Mouse (Mus musculus) heart, postnatal 0 days (tissue): ENCODE measurements at regions not wholly inside any gene's neighbourhood (a gene's known extent, or its start where the extent isn't known, plus 50 kb on each side); places are given as distances from the start of the nearest gene placed in this dataset.

Experiments
- ATAC-seq: fragments of 200-750 bp; cut with Nextera tagmentation; 2 replicates; pipeline ENCODE4 v1.8.0; 2017; ENCODE audit warnings: low read depth, moderate number of reproducible peaks, moderate library complexity; ENCODE audit not compliant: insufficient read depth
- DNase-seq: peaks from one replicate; pipeline ENCODE4 v3.0.0-alpha.2; 2016; ENCODE audit warnings: low spot score
- H3K27ac ChIP-seq: fragments of 300-500 bp; sonication (generic); 2 replicates; pipeline ENCODE4 v1.5.1; 2014; ENCODE audit warnings: low read depth, mild to moderate bottlenecking
- H3K27me3 ChIP-seq: fragments of 300-500 bp; sonication (generic); 2 replicates; pipeline ENCODE4 v1.6.1; 2014; ENCODE audit warnings: low read length, mixed read lengths; ENCODE audit not compliant: control insufficient read depth, insufficient read depth
- H3K36me3 ChIP-seq: fragments of 300-500 bp; sonication (generic); replicated peaks from 2 replicates; pipeline ENCODE4 v1.6.1; 2014; ENCODE audit warnings: low read length, mixed read lengths; ENCODE audit not compliant: control insufficient read depth, insufficient read depth
- H3K4me1 ChIP-seq: fragments of 300-500 bp; sonication (generic); 2 replicates; pipeline ENCODE4 v1.6.1; 2014; ENCODE audit warnings: antibody characterized with exemption; ENCODE audit not compliant: control insufficient read depth, insufficient read depth
- H3K4me2 ChIP-seq: fragments of 300-500 bp; sonication (generic); 2 replicates; pipeline ENCODE4 v1.6.1; 2014; ENCODE audit warnings: low read depth, mild to moderate bottlenecking, low read length, moderate library complexity
- H3K4me3 ChIP-seq: fragments of 300-500 bp; sonication (generic); 2 replicates; pipeline ENCODE4 v1.5.1; 2014; ENCODE audit warnings: low read depth, low read length
- H3K9ac ChIP-seq: fragments of 300-500 bp; sonication (generic); replicated peaks from 2 replicates; pipeline ENCODE4 v1.6.1; 2014; ENCODE audit warnings: low read depth, low read length, mixed read lengths
- H3K9me3 ChIP-seq: fragments of 300-500 bp; sonication (generic); replicated peaks from 2 replicates; pipeline ENCODE4 v1.6.1; 2016; ENCODE audit warnings: low read length; ENCODE audit not compliant: control insufficient read depth
- CTCF ChIP-seq: IDR thresholded peaks from 2 replicates; pipeline ENCODE4 v1.5.1; 2016; ENCODE audit warnings: antibody characterized with exemption, control low read depth, low read depth
- EP300 ChIP-seq: IDR thresholded peaks from 2 replicates; pipeline ENCODE4 v1.6.1; 2016; ENCODE audit warnings: antibody characterized with exemption, low read depth
- WGBS: fragments of 180-500 bp; shearing (Covaris S2); extraction: QIAGEN DNeasy Blood & Tissue Kit; methylation state at CpG from one replicate; pipeline ENCODE4 v1.1.7; 2014; 5-methylcytosine and 5-hydroxymethylcytosine counted together

DNA sequence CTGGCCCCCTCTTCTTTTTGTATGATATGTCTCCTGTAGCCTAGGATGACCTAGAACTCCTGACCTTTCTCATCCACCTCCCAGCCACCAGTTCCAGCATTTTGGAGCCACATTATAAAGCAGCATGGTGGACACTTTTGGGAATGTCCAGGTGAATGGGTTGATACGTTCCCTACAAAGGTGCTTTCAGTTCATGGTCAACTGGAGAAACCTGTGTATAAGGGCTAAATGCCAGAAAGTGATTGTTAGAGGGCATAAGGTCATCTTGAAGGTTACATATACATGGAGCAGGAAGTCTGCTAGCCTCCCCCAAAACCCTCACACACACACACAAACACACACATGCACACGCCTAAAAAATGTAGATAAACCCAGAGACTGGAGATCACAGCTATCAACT lies 86.1 kb upstream of the Tbx3 start:
- Histone ChIP-seq H3K4me1 (peaks cover 6% of the 10 kb centered on the region; the same call in 1 of the 2 replicates), H3K4me2 (no peak overlapping the region), H3K9me3 (no peaks in the 10 kb centered on the region), H3K27me3 (no peaks in the 10 kb centered on the region), H3K9ac (no peak overlapping the region), H3K36me3 (no peaks in the 10 kb centered on the region), H3K4me3 (no peak overlapping the region), H3K27ac (no peak overlapping the region)
- DNase-seq (no peak), ATAC-seq (no peak)
- TF ChIP-seq EP300 (no peak), CTCF (no peak)
- WGBS, result 70% methylated on average over 2 of the region's 2 CpGs

DNA sequence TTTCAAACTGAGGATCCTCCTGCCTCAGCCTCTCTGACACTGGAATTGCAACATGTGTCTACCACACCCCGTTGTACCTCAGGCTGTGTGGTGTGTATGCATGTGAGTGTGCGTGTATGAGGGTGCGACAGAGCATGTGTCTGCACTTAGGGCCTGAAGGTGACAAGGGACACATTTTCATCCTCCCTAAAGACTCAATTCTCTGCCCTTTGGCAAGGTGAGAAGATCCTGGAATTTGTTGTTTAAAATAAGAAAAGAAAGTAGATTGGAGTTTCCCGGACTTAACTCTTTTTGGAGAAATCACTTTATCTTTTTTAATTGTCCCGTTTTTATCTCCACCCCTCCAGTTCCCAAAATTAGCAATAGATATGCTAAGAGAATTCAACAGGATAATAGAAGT lies 85.6 kb upstream of the Tbx3 start:
- TF ChIP-seq EP300, result no peak
- TF ChIP-seq CTCF, result no peak
- Histone ChIP-seq H3K4me3 (no peak overlapping the region), H3K9ac (no peak overlapping the region), H3K9me3 (no peaks in the 10 kb centered on the region), H3K27me3 (no peaks in the 10 kb centered on the region), H3K4me2 (no peak overlapping the region), H3K36me3 (no peaks in the 10 kb centered on the region), H3K4me1 (peaks cover 6% of the 10 kb centered on the region; the same call in 1 of the 2 replicates), H3K27ac (no peak overlapping the region)
- no peak for DNase-seq
- 71% methylated on average over 5 of the region's 5 CpGs for WGBS
- ATAC-seq, result no peak

DNA sequence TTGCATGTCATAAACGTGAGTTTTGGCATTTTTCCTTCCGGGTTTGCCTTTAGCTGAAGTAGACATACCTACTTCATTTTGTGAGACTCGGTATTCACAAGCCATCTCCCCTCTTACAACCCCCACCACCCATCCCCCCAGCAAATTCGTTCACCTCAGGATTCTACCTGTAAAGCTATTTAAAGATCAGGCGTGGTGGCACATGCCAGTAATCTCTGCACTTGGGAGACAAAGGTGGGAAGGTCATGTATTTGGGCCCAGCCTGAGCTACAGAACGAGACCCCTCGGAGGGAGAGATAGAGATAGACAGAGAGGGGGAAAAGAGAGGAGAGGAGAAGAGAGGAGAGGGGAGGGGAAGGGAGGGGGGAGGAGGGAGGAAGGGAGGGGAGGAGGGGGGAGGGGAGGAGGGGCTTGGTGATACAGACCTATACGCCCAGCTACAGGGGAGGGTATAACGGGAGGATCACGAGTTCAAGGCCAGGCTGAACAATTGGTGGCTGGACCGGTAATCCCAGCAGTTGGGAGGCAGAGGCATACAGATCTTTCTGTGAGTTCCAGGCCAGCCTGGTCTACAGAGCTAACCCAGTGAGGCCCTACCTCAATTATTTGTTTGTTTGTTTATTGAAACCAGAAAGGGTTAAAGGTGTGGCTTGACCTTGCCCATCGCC lies 83.9 kb upstream of the Tbx3 start:
- Histone ChIP-seq H3K36me3 (no peaks in the 10 kb centered on the region), H3K9me3 (no peaks in the 10 kb centered on the region), H3K4me1 (peaks cover 6% of the 10 kb centered on the region; the same call in 1 of the 2 replicates), H3K4me2 (no peak overlapping the region), H3K9ac (no peak overlapping the region), H3K27me3 (no peaks in the 10 kb centered on the region), H3K27ac (no peak overlapping the region), H3K4me3 (no peak overlapping the region)
- ATAC-seq (no peak), DNase-seq (no peak)
- WGBS, result 75% methylated on average over 12 of the region's 12 CpGs
- TF ChIP-seq CTCF (no peak), EP300 (no peak)

DNA sequence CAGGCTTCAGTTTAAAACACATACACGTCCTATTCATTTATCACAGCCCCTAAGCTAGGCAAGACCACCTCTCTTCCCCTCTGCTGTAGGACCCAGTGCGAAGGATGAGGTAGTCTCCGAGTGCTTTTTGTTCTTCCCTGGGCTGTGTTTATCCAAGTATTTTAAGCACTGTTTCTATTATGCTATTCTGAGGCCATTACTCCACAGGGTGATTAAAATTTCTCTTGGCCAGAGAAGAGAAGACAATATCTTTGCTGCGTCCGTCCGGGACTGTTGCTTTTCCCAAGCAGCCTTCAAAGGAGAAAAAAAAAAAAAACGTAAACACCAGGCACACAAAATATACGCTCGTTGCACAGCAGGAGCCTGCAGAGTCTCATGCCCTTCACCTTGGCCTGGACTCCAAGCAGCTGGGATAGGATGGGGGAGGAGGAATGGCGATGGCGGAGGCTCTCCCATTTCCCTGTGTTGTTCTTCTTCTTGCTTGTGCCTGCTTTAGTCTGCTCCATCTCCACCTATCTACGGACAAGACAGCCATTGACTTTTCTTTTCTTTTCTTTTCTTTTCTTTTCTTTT lies 83.1 kb upstream of the Tbx3 start:
- 35% methylated on average over 12 of the region's 12 CpGs for WGBS
- H3K4me3 ChIP-seq, result no peak overlapping the region
- no peak for ATAC-seq
- no peak overlapping the region for H3K4me2 ChIP-seq
- DNase-seq, result no peak
- H3K9ac ChIP-seq, result no peak overlapping the region
- H3K9me3 ChIP-seq, result no peaks in the 10 kb centered on the region
- H3K27ac ChIP-seq, result no peak overlapping the region
- peaks cover 6% of the 10 kb centered on the region; the same call in 1 of the 2 replicates for H3K4me1 ChIP-seq
- no peak for TF ChIP-seq EP300
- no peak for TF ChIP-seq CTCF
- no peaks in the 10 kb centered on the region for H3K27me3 ChIP-seq
- no peaks in the 10 kb centered on the region for H3K36me3 ChIP-seq

DNA sequence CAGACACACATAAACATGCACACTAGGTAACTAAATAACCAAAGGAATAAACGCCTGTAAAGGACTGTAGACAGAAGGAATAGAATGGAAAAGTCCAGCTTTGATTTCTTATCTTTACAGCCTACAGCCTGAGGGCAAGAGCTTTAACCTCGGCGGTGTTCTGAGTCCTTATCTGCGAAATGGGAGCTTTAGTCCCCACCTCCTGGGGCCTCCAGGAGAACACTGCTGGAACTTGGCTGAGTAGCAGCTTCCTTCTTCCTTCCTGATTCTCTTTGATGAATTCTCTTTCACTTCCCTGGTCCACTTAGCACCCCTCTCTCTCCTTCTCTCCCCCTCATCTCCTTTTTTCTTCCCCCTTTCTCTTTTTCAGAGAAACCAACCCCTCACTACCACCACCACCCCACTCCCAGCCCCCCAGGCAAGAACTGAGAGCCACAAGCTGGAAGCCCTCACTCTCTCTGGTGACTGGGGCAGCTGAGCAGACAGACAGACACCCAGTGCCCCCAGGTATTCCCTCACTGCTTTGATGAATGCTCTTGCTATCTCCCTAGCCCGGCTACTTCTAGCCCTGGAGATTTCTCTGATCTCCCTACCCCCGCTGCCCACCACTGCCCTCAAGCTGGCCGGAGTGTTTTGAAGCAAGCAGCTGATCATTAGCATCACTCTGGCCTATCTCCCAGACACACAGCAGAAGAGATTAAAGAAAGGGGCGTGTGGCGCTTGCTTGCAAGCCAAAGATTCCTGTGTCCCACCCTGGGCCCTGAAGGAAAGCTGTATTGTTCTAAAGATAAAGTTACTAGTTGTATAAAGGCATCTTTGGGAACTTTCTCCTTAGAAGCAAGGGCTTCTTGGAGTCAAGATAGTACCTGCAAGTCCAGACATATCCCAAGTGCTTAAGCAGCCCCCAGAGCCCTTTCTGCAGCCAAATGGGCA lies 81.9 kb upstream of the Tbx3 start:
- Histone ChIP-seq H3K27ac (no peak overlapping the region), H3K4me1 (peaks cover 6% of the 10 kb centered on the region; the same call in 1 of the 2 replicates), H3K9ac (no peak overlapping the region), H3K4me3 (no peak overlapping the region), H3K4me2 (no peak overlapping the region), H3K36me3 (no peaks in the 10 kb centered on the region), H3K9me3 (no peaks in the 10 kb centered on the region), H3K27me3 (no peaks in the 10 kb centered on the region)
- WGBS, result 31% methylated on average over 9 of the region's 9 CpGs
- no peak for ATAC-seq
- TF ChIP-seq CTCF (no peak), EP300 (no peak)
- no peak for DNase-seq
